Mouse (Mus musculus) kidney, adult 2 months (tissue): Measurements from ENCODE around the gene Gm10518.

Experiments
- CTCF ChIP-seq: fragments of 200-500 bp; conservative IDR thresholded peaks from 2 replicates; pipeline ENCODE4 v1.5.1; 2011; ENCODE audit warnings: low read depth, mild to moderate bottlenecking, control low read depth, low read length, moderate library complexity, mixed read lengths; ENCODE audit not compliant: insufficient read depth, insufficient read length
- POLR2A ChIP-seq: fragments of 200-500 bp; IDR thresholded peaks from one replicate; pipeline ENCODE4 v1.6.1; 2011; ENCODE audit warnings: low read depth, low read length, control low read depth

- no peak for TF ChIP-seq POLR2A
- no peak for TF ChIP-seq CTCF
These were observed 39.4 kb downstream of the Gm10518 start for GRCm38 (mm10) chr1:179842568-179842967.
